Mouse (Mus musculus) thymus, adult 2 months (tissue): ENCODE data around the gene Ralgps2. TPM values are rescaled to one million over a fixed set of nuclear protein-coding genes. Genes with fewer than 3 reads are reported as not detected.

Experiments used
- DNase-seq: peaks from one replicate; pipeline ENCODE4 v3.0.0; 2021
- H3K27ac ChIP-seq: fragments of 200-500 bp; 2 replicates; pipeline ENCODE4 v1.5.1; 2012; ENCODE audit warnings: low read length, control low read depth; ENCODE audit not compliant: control insufficient read depth, insufficient read depth
- H3K27me3 ChIP-seq: fragments of 200-500 bp; 2 replicates; pipeline ENCODE4 v1.6.1; 2012; ENCODE audit warnings: mild to moderate bottlenecking, low read length, moderate library complexity, mixed read lengths; ENCODE audit not compliant: control insufficient read depth, insufficient read depth
- H3K36me3 ChIP-seq: fragments of 200-500 bp; 2 replicates; pipeline ENCODE4 v1.6.1; 2012; ENCODE audit warnings: mild to moderate bottlenecking, low read length, moderate library complexity; ENCODE audit not compliant: control insufficient read depth, insufficient read depth
- H3K4me1 ChIP-seq: fragments of 200-500 bp; replicated peaks from 2 replicates; pipeline ENCODE4 v1.6.1; 2012; ENCODE audit warnings: low read length; ENCODE audit not compliant: control insufficient read depth, insufficient read depth
- H3K4me3 ChIP-seq: fragments of 200-500 bp; 2 replicates; pipeline ENCODE4 v1.5.1; 2012; ENCODE audit warnings: mild to moderate bottlenecking, low read length, control low read depth, moderate library complexity; ENCODE audit not compliant: control insufficient read depth, insufficient read depth
- CTCF ChIP-seq: fragments of 200-500 bp; IDR thresholded peaks from 2 replicates; pipeline ENCODE4 v1.5.1; 2012; ENCODE audit warnings: mild to moderate bottlenecking, control low read depth, low read length, moderate library complexity, borderline replicate concordance; ENCODE audit not compliant: control insufficient read depth, poor library complexity, insufficient read depth; ENCODE audit errors: extremely low read depth
- POLR2A ChIP-seq: fragments of 200-500 bp; IDR thresholded peaks from 2 replicates; pipeline ENCODE4 v1.6.1; 2012; ENCODE audit warnings: mild to moderate bottlenecking, low read length, control low read depth, moderate library complexity; ENCODE audit not compliant: control insufficient read depth, poor library complexity, insufficient read depth; ENCODE audit errors: extremely low read depth
- WGBS: fragments of 180-500 bp; shearing (Covaris S2); methylation state at CpG from one replicate; pipeline ENCODE4 v1.1.7; 2018; 5-methylcytosine and 5-hydroxymethylcytosine counted together
- polyA plus RNA-seq: library from polyadenylated mRNA; depleted of rRNA; stranded (reverse); fragments of >200 nt; gene quantifications from 2 replicates; pipeline ENCODE4 v1.2.3, GENCODE M21; 2012

The Ralgps2 gene
- polyA plus RNA-seq, 1 experiment = 25.2 TPM

GRCm38 (mm10) chr1:156922921-156923320 is 16.5 kb downstream of the Ralgps2 start:
- H3K4me3 ChIP-seq = no peak overlapping the region
- H3K27me3 ChIP-seq = no peaks in the 10 kb centered on the region
- H3K4me1 ChIP-seq = peaks cover 20% of the 10 kb centered on the region
- no peak overlapping the region for H3K27ac ChIP-seq
- no peak for DNase-seq
- no peaks in the 10 kb centered on the region for H3K36me3 ChIP-seq
- TF ChIP-seq CTCF = no peak
- TF ChIP-seq POLR2A = no peak
- 77% methylated on average over 6 of the region's 6 CpGs for WGBS

GRCm38 (mm10) chr1:156921290-156921994 is 18.0 kb downstream of the Ralgps2 start:
- DNase-seq = no peak
- Histone ChIP-seq H3K36me3 (no peaks in the 10 kb centered on the region), H3K27ac (no peak overlapping the region), H3K27me3 (no peaks in the 10 kb centered on the region), H3K4me1 (peaks cover 20% of the 10 kb centered on the region), H3K4me3 (no peak overlapping the region)
- 72% methylated on average over 12 of the region's 12 CpGs for WGBS
- TF ChIP-seq CTCF (no peak), POLR2A (no peak)

- H3K27me3 ChIP-seq = no peaks in the 10 kb centered on the region
- DNase-seq = no peak
- 11% methylated on average over 3 of the region's 3 CpGs for whole genome bisulfite sequencing
- TF ChIP-seq CTCF (no peak), POLR2A (no peak)
- H3K36me3 ChIP-seq = no peaks in the 10 kb centered on the region
- H3K27ac ChIP-seq = no peak overlapping the region
- H3K4me1 ChIP-seq = peaks cover 19% of the 10 kb centered on the region
- H3K4me3 ChIP-seq = no peak overlapping the region
These were observed 22.0 kb downstream of the Ralgps2 start for GRCm38 (mm10) chr1:156917460-156917859.

GRCm38 (mm10) chr1:156916361-156916760 is 23.1 kb downstream of the Ralgps2 start:
- H3K27me3 ChIP-seq = no peaks in the 10 kb centered on the region
- WGBS = 97% methylated on average over 3 of the region's 3 CpGs

GRCm38 (mm10) chr1:156914942-156915341 is 24.5 kb downstream of the Ralgps2 start:
- Histone ChIP-seq H3K4me3 (no peak overlapping the region), H3K4me1 (peaks cover 11% of the 10 kb centered on the region), H3K27ac (no peak overlapping the region; the same call in 1 of the 2 replicates), H3K36me3 (no peaks in the 10 kb centered on the region), H3K27me3 (no peaks in the 10 kb centered on the region)
- no peak for TF ChIP-seq POLR2A
- TF ChIP-seq CTCF = no peak
- DNase-seq = no peak
- WGBS = 85% methylated on average over 5 of the region's 5 CpGs

More at GRCm38 (mm10) chr1:156916361-156916760, 23.1 kb downstream of the Ralgps2 start:
- DNase-seq = no peak
- Histone ChIP-seq H3K4me3 (no peak overlapping the region), H3K36me3 (no peaks in the 10 kb centered on the region), H3K4me1 (peaks cover 15% of the 10 kb centered on the region), H3K27ac (no peak overlapping the region)
- no peak for TF ChIP-seq POLR2A
- TF ChIP-seq CTCF = no peak

- Histone ChIP-seq H3K27me3 (no peaks in the 10 kb centered on the region), H3K4me3 (no peak overlapping the region), H3K27ac (peak overlapping the region; percentile 16; the same call in 1 of the 2 replicates), H3K4me1 (peaks cover 11% of the 10 kb centered on the region), H3K36me3 (no peaks in the 10 kb centered on the region)
- no peak for DNase-seq
- TF ChIP-seq POLR2A = no peak
- TF ChIP-seq CTCF = no peak
- WGBS = 28% methylated on average over 6 of the region's 6 CpGs
These were observed 26.2 kb downstream of the Ralgps2 start for GRCm38 (mm10) chr1:156913190-156913589.

GRCm38 (mm10) chr1:156910948-156911347 is 28.5 kb downstream of the Ralgps2 start:
- H3K4me3 ChIP-seq = no peak overlapping the region
- peaks cover 11% of the 10 kb centered on the region for H3K4me1 ChIP-seq
- TF ChIP-seq CTCF (no peak), POLR2A (no peak)
- H3K36me3 ChIP-seq = peaks cover 6% of the 10 kb centered on the region; the same call in 1 of the 2 replicates
- 41% methylated on average over 2 of the region's 2 CpGs for WGBS
- H3K27ac ChIP-seq = no peak overlapping the region
- DNase-seq = no peak
- H3K27me3 ChIP-seq = no peaks in the 10 kb centered on the region
